Mouse (Mus musculus): Measurements from ENCODE around the gene Ints11. TPM values are rescaled to one million over a fixed set of nuclear protein-coding genes. Genes with fewer than 3 reads are reported as not detected.
A peak's percentile ranks its signal among the peaks of the same experiment; 100 is the strongest.

Gene Ints11
- total RNA-seq, 2 experiments from 2014 or later: 33.2 to 34.0 TPM

GRCm38 (mm10) chr4:155846871-155847578, 22.3 kb upstream of the Ints11 start, which contains the start of gene Dvl1:
TSS of gene Dvl1 (plus strand) at chr4:155847402.
- DNase-seq (ENCODE audit: low spot score in 2 of 2): peak; percentile 94 to 97
- intact Hi-C loops (cut with DNase I): loop anchor here (2.0 kb wide), 1 partner anchor 22 kb away; the partner anchor contains the start of genes Cptp and Ints11

DNA sequence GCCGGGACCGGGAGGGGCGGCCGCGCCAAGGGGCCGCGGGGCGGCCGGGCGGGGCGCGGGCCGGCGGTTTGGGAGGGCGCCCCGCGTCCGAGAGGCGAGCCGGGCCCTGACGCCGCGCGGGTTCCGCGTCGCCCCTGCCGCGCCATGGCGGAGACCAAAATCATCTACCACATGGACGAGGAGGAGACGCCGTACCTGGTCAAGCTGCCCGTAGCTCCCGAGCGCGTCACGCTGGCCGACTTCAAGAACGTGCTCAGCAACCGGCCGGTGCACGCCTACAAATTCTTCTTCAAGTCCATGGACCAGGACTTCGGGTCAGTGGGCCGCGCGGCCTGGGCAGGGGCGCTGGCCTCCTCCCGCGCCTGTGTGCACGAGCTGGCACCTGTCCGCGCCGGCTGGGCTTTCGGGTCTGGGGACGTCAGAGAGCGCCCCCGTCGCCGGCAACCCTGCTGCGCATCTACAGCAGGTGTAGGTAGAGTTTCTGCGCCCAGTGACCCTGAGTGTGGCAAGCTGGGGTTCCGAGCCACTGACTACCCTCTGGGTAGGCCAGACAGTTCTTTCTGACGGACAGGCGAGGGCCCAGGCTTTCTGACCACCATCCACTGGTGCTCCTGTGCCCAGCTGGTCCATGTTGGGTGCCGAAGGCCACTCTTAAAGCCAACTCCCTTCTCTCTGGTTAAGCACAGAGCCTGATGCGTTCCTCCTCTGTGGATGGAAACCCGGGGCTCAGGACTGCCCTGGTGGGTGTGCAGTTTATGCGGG, 21.6 kb upstream of the Ints11 start:
- intact Hi-C loops (cut with DNase I): loop anchor here (2.0 kb wide), 1 partner anchor 21 kb away; the partner anchor contains the start of genes Cptp and Ints11
- peak in 1 of 2 experiments; percentile 44 for DNase-seq (ENCODE audit: low spot score in 2 of 2)

GRCm38 (mm10) chr4:155848434-155849095, 20.8 kb upstream of the Ints11 start:
- intact Hi-C loops (cut with DNase I): no loop called here
- DNase-seq (ENCODE audit: low spot score in 2 of 2): no peak

GRCm38 (mm10) chr4:155849391-155849790, 20.0 kb upstream of the Ints11 start:
- intact Hi-C loops (cut with DNase I): no loop called here

GRCm38 (mm10) chr4:155849792-155850451, 19.4 kb upstream of the Ints11 start:
- DNase-seq (ENCODE audit: low spot score in 2 of 2): no peak
- intact Hi-C loops (cut with DNase I): no loop called here

More at GRCm38 (mm10) chr4:155849391-155849790, 20.0 kb upstream of the Ints11 start:
- DNase-seq (ENCODE audit: low spot score in 2 of 2): no peak

DNA sequence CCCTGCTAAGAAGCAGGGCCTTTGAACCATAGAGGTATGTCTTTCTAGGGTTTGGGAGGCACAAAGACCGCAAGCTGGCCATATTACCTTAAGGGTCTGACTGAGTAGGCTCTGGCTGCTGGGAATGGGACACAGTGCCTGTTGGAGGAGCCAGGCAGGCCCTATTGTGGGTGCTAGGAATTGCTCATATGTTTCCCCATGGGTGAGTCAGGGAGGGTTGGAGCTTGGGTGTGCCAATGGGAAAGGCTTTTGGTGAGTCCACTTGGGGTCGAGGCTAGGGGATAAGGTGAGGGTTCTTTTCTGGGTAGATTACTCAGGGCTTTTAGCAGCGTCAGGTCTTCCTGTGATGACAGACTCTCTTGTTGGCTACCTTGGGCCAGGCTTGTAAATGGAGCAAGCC, 18.0 kb upstream of the Ints11 start:
- intact Hi-C loops (cut with DNase I): no loop called here
- no peak for DNase-seq (ENCODE audit: low spot score in 2 of 2)

GRCm38 (mm10) chr4:155851951-155852411, 17.4 kb upstream of the Ints11 start:
- intact Hi-C loops (cut with DNase I): no loop called here
- DNase-seq (ENCODE audit: low spot score in 2 of 2): no peak

DNA sequence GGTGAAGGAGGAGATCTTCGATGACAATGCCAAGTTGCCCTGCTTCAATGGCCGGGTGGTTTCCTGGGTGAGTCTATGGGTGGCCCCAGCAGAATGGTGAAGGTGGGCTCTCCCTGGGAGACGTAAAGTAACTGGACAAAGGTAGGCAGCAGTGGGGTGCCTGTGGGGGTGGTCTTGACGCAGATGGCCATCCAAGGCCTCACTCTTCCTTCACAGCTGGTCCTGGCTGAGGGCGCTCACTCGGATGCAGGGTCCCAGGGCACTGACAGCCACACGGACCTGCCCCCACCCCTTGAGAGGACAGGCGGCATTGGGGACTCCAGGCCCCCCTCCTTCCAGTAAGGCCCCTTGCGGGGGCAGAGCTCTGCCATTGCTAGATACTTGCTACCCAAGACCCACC, 15.9 kb upstream of the Ints11 start:
- DNase-seq (ENCODE audit: low spot score in 2 of 2): no peak
- intact Hi-C loops (cut with DNase I): no loop called here

DNA sequence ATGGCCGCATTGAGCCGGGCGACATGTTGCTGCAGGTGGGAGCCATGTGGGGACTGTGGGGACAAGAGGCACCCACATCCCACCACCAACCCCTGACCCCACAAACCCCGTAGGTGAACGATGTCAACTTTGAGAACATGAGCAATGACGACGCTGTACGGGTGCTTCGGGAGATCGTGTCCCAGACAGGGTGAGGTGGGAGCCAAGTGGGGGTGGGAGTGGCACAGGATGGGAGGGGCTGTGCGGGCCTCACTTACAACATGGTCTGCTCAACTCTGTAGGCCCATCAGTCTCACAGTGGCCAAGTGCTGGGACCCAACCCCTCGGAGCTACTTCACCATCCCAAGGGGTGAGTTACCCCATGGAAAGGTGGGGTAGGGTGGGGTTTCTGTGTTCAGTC, 14.4 kb upstream of the Ints11 start:
- DNase-seq (ENCODE audit: low spot score in 2 of 2): no peak
- intact Hi-C loops (cut with DNase I): no loop called here

DNA sequence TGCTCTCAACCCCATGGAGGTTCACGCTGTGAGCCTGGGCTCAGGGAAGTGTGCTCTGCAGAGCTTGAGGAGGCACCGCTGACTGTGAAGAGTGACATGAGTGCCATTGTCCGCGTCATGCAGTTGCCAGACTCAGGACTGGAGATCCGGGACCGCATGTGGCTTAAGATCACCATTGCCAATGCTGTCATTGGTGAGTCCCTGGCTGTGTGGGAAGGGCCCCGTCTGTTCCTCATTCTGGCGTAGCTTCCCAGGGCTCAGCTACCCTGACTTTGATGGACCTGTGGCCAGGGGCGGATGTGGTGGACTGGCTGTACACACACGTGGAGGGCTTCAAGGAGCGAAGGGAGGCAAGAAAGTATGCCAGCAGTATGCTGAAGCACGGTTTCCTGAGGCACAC, 13.3 kb upstream of the Ints11 start:
- DNase-seq (ENCODE audit: low spot score in 2 of 2): no peak
- intact Hi-C loops (cut with DNase I): no loop called here

DNA sequence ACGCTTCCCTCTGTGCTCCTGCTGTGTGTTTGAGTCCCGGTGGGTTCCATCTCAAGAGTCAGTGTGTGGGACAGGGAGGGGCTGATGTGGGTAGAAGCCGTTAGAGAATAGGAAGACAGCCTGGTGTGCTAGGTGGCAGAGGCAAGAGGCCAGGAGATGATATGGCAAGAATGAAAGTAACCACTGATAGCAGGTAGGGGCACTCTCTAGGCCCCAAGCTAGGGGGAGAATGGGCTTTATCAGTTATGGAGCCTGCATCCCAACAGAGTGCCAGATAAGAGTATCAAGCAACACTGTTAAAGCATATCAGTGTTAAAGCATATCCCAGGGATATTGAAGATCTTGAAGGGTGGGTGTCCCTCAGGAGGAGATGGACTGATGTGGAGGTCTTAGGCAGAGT, 12.5 kb upstream of the Ints11 start:
- intact Hi-C loops (cut with DNase I): no loop called here
- no peak for DNase-seq (ENCODE audit: low spot score in 2 of 2)

- DNase-seq (ENCODE audit: low spot score in 2 of 2): no peak
- intact Hi-C loops (cut with DNase I): no loop called here
Measured at GRCm38 (mm10) chr4:155859318-155859717, 10.0 kb upstream of the Ints11 start.

- intact Hi-C loops (cut with DNase I): no loop called here
- DNase-seq (ENCODE audit: low spot score in 2 of 2): no peak
Measured at GRCm38 (mm10) chr4:155861787-155862186, 7.6 kb upstream of the Ints11 start.

- intact Hi-C loops (cut with DNase I): no loop called here
- no peak for DNase-seq (ENCODE audit: low spot score in 2 of 2)
Measured at GRCm38 (mm10) chr4:155863001-155863400, 6.3 kb upstream of the Ints11 start, which contains the start of gene Tas1r3. TSS of gene Tas1r3 (minus strand) at chr4:155863362.

DNA sequence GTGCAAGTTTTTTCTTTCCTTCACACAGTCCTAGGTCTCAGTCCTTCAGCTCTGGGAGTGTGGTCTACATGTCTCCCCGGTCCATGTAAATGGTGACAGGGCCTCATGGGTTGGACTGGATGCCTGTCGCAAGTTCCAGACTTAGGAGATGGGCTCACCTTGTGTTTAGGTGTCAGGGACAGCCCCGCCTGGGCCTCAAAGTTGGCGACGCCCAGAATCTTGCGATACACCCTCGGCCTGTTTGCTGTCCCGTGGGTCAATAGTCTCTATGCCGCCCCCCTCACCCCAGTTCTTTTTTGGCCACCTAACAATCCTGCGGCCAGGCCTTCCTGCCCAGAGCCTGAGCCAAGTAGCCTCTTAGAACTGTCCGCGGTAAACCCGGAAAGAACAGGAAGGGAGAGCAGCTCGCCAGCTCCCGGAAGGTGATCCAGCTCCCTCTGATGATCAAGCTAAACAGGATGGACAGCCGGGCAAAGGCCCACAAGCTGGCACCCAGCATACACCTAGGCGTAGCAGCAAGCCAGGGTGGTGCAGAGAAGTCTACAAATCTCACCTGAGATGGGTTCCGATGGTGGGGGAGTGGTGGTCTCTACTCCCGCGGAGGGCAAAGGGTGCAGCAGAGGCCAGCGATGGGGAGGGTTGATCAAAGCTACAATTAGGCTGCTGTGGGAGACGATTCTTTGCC, 590 bp upstream of the Ints11 start:
- no peak for DNase-seq (ENCODE audit: low spot score in 2 of 2)
- intact Hi-C loops (cut with DNase I): loop anchor here (2.0 kb wide), 2 partner anchors 22 to 24 kb away; partner anchors contain the start of gene Dvl1

- intact Hi-C loops (cut with DNase I): no loop called here
- DNase-seq (ENCODE audit: low spot score in 2 of 2): no peak
Measured at GRCm38 (mm10) chr4:155871404-155871803, 2.1 kb downstream of the Ints11 start.

- intact Hi-C loops (cut with DNase I): no loop called here
- no peak for DNase-seq (ENCODE audit: low spot score in 2 of 2)
Measured at GRCm38 (mm10) chr4:155883587-155883986, 14.2 kb downstream of the Ints11 start.

GRCm38 (mm10) chr4:155886330-155886729, 17.0 kb downstream of the Ints11 start:
- intact Hi-C loops (cut with DNase I): no loop called here
- peak in 1 of 2 experiments; percentile 1 for DNase-seq (ENCODE audit: low spot score in 2 of 2)

- peak in 1 of 2 experiments; percentile 2 for DNase-seq (ENCODE audit: low spot score in 2 of 2)
- intact Hi-C loops (cut with DNase I): no loop called here
Measured at GRCm38 (mm10) chr4:155887674-155888073, 18.3 kb downstream of the Ints11 start.
